Mouse (Mus musculus) olfactory bulb, adult 2 months (tissue): ENCODE measurements around the gene Nln. TPM values are rescaled to one million over a fixed set of nuclear protein-coding genes. Genes with fewer than 3 reads are reported as not detected.

ENCODE experiments used
- H3K27ac ChIP-seq: fragments of 200-500 bp; 2 replicates; pipeline ENCODE4 v1.5.1; 2012; ENCODE audit warnings: low read depth, low read length; ENCODE audit not compliant: insufficient read depth
- H3K4me1 ChIP-seq: fragments of 200-500 bp; 2 replicates; pipeline ENCODE4 v1.6.1; 2012; ENCODE audit warnings: low read length; ENCODE audit not compliant: control insufficient read depth, insufficient read depth
- H3K4me3 ChIP-seq: fragments of 200-500 bp; 2 replicates; pipeline ENCODE4 v1.5.1; 2012; ENCODE audit warnings: mild to moderate bottlenecking, low read depth, low read length, moderate library complexity; ENCODE audit not compliant: insufficient read depth
- CTCF ChIP-seq: fragments of 200-500 bp; IDR thresholded peaks from 2 replicates; pipeline ENCODE4 v1.5.1; 2012; ENCODE audit warnings: low read depth, mild to moderate bottlenecking, low read length, moderate library complexity; ENCODE audit not compliant: insufficient read depth
- POLR2A ChIP-seq: fragments of 200-500 bp; IDR thresholded peaks from 2 replicates; pipeline ENCODE4 v1.6.1; 2012; ENCODE audit warnings: mild to moderate bottlenecking, low read depth, low read length, moderate library complexity; ENCODE audit not compliant: insufficient read depth
- WGBS: fragments of 180-500 bp; shearing (Covaris S2); methylation state at CpG from one replicate; pipeline ENCODE4 v1.1.7; 2018; 5-methylcytosine and 5-hydroxymethylcytosine counted together
- polyA plus RNA-seq: library from polyadenylated mRNA; stranded (reverse); fragments of >200 nt; gene quantifications from 2 replicates; pipeline ENCODE4 v1.2.4, GENCODE M21; 2012; ENCODE audit warnings: low replicate concordance; ENCODE audit not compliant: missing spikeins, insufficient read depth, insufficient read length

Gene Nln
- polyA plus RNA-seq, 1 experiment = not detected

GRCm38 (mm10) chr13:104123662-104124381 is 14.4 kb upstream of the Nln start:
- WGBS = 94% methylated on average over 20 of the region's 20 CpGs
- no peak overlapping the region for H3K27ac ChIP-seq

GRCm38 (mm10) chr13:104122078-104122840 is 12.8 kb upstream of the Nln start:
- H3K27ac ChIP-seq = no peak overlapping the region
- H3K4me3 ChIP-seq = no peak overlapping the region
- TF ChIP-seq CTCF = no peak
- no peak for TF ChIP-seq POLR2A
- WGBS = 46% methylated on average over 17 of the region's 17 CpGs
- peaks cover 6% of the 10 kb centered on the region; the same call in 1 of the 2 replicates for H3K4me1 ChIP-seq

More at GRCm38 (mm10) chr13:104123662-104124381, 14.4 kb upstream of the Nln start:
- Histone ChIP-seq H3K4me3 (no peak overlapping the region), H3K4me1 (peaks cover 6% of the 10 kb centered on the region; the same call in 1 of the 2 replicates)
- TF ChIP-seq POLR2A (no peak), CTCF (no peak)

GRCm38 (mm10) chr13:104114827-104115226 is 5.4 kb upstream of the Nln start:
- H3K27ac ChIP-seq = no peak overlapping the region
- WGBS = 74% methylated on average over 2 of the region's 2 CpGs
- H3K4me3 ChIP-seq = no peak overlapping the region
- peaks cover 2% of the 10 kb centered on the region; the same call in 1 of the 2 replicates for H3K4me1 ChIP-seq
- TF ChIP-seq POLR2A (no peak), CTCF (no peak)

- Histone ChIP-seq H3K4me1 (peaks cover 6% of the 10 kb centered on the region; the same call in 1 of the 2 replicates), H3K4me3 (no peak overlapping the region), H3K27ac (no peak overlapping the region)
- TF ChIP-seq CTCF (no peak), POLR2A (no peak)
- WGBS = 90% methylated on average over 4 of the region's 4 CpGs
Observed at GRCm38 (mm10) chr13:104113782-104114181, 4.4 kb upstream of the Nln start.

GRCm38 (mm10) chr13:104112266-104112900 is 3.0 kb upstream of the Nln start:
- Histone ChIP-seq H3K4me3 (no peak overlapping the region), H3K27ac (no peak overlapping the region), H3K4me1 (peaks cover 6% of the 10 kb centered on the region)
- TF ChIP-seq POLR2A = no peak
- no peak for TF ChIP-seq CTCF
- 53% methylated on average over 12 of the region's 12 CpGs for WGBS

GRCm38 (mm10) chr13:104110526-104110925 is 1.1 kb upstream of the Nln start:
- Histone ChIP-seq H3K4me1 (peaks cover 6% of the 10 kb centered on the region), H3K27ac (no peak overlapping the region)
- WGBS = 12% methylated on average over 7 of the region's 7 CpGs

GRCm38 (mm10) chr13:104109816-104110521 is 555 bp upstream of the Nln start:
- no peak for TF ChIP-seq POLR2A
- TF ChIP-seq CTCF = no peak
- Histone ChIP-seq H3K4me3 (peak overlapping the region; percentile 84), H3K27ac (peak overlapping the region; percentile 59; the same call in 1 of the 2 replicates), H3K4me1 (peaks cover 6% of the 10 kb centered on the region)
- under 1% methylated on average over 38 of the region's 38 CpGs for WGBS

More at GRCm38 (mm10) chr13:104110526-104110925, 1.1 kb upstream of the Nln start:
- TF ChIP-seq POLR2A (no peak), CTCF (no peak)
- peak overlapping the region; percentile 84 for H3K4me3 ChIP-seq

GRCm38 (mm10) chr13:104108651-104109287 is 645 bp downstream of the Nln start:
- TF ChIP-seq POLR2A (no peak), CTCF (no peak)
- WGBS = 1% methylated on average over 24 of the region's 24 CpGs
- H3K27ac ChIP-seq = no peak overlapping the region

More at GRCm38 (mm10) chr13:104108651-104109287, 645 bp downstream of the Nln start:
- Histone ChIP-seq H3K4me3 (peak overlapping the region; percentile 84), H3K4me1 (peaks cover 6% of the 10 kb centered on the region)
